Mouse (Mus musculus) kidney, adult 11 months (tissue): Measurements from ENCODE around the gene Atg13.

Source experiments
- DNase-seq: peaks from one replicate; pipeline ENCODE4 v3.0.0; 2022

Gene Atg13

GRCm38 (mm10) chr2:91689452-91689851 lies 20.9 kb downstream of the Atg13 start:
- no peak for DNase-seq

GRCm38 (mm10) chr2:91683919-91684318 lies 26.5 kb downstream of the Atg13 start:
- DNase-seq, result no peak

- no peak for DNase-seq
These were observed 27.5 kb downstream of the Atg13 start for GRCm38 (mm10) chr2:91682850-91683249.

- no peak for DNase-seq
These were observed 33.4 kb downstream of the Atg13 start for GRCm38 (mm10) chr2:91676961-91677360.

- DNase-seq, result no peak
These were observed 34.0 kb downstream of the Atg13 start for GRCm38 (mm10) chr2:91676420-91676819.

GRCm38 (mm10) chr2:91674895-91675294 lies 35.5 kb downstream of the Atg13 start:
- DNase-seq, result no peak

GRCm38 (mm10) chr2:91673587-91673986 lies 36.8 kb downstream of the Atg13 start:
- no peak for DNase-seq

GRCm38 (mm10) chr2:91670038-91670437 lies 40.3 kb downstream of the Atg13 start:
- peak; percentile 81 for DNase-seq

GRCm38 (mm10) chr2:91669326-91669725 lies 41.0 kb downstream of the Atg13 start:
- no peak for DNase-seq

- no peak for DNase-seq
These were observed 42.6 kb downstream of the Atg13 start for GRCm38 (mm10) chr2:91667747-91668146.

GRCm38 (mm10) chr2:91666386-91666910 lies 43.9 kb downstream of the Atg13 start:
- DNase-seq, result peak; percentile 30

- no peak for DNase-seq
These were observed 45.6 kb downstream of the Atg13 start for GRCm38 (mm10) chr2:91664780-91665179.

GRCm38 (mm10) chr2:91660981-91661380 lies 49.4 kb downstream of the Atg13 start:
- peak; percentile 78 for DNase-seq

GRCm38 (mm10) chr2:91659657-91660056 lies 50.7 kb downstream of the Atg13 start:
- no peak for DNase-seq

- DNase-seq, result peak; percentile 78
These were observed 53.6 kb downstream of the Atg13 start for GRCm38 (mm10) chr2:91656774-91657173.

- no peak for DNase-seq
These were observed 54.5 kb downstream of the Atg13 start for GRCm38 (mm10) chr2:91655827-91656226.

- DNase-seq, result no peak
These were observed 55.0 kb downstream of the Atg13 start for GRCm38 (mm10) chr2:91655388-91655787.

GRCm38 (mm10) chr2:91652863-91653262 lies 57.5 kb downstream of the Atg13 start:
- no peak for DNase-seq

GRCm38 (mm10) chr2:91651458-91652258 lies 58.7 kb downstream of the Atg13 start:
- DNase-seq, result no peak

GRCm38 (mm10) chr2:91650360-91650995 lies 59.9 kb downstream of the Atg13 start:
- no peak for DNase-seq

- DNase-seq, result peak; percentile 96
These were observed 60.6 kb downstream of the Atg13 start, which contains the start of the genes Zfp408 and Arhgap1 for GRCm38 (mm10) chr2:91649553-91650359. Gene Zfp408, minus strand, starts transcription at chr2:91649791. Gene Arhgap1, plus strand, starts transcription at chr2:91649860.

- DNase-seq, result no peak
These were observed 61.2 kb downstream of the Atg13 start for GRCm38 (mm10) chr2:91649152-91649551.

GRCm38 (mm10) chr2:91646733-91647132 lies 63.6 kb downstream of the Atg13 start:
- no peak for DNase-seq
